Mouse (Mus musculus) liver, adult 2 months (tissue): ENCODE results near the gene Nkiras2.

ENCODE experiments used
- CTCF ChIP-seq: fragments of 200-500 bp; IDR thresholded peaks from 2 replicates; pipeline ENCODE4 v1.5.1; 2011; ENCODE audit warnings: low read depth, low read length, control low read depth
- POLR2A ChIP-seq: fragments of 200-500 bp; IDR thresholded peaks from 2 replicates; pipeline ENCODE4 v1.6.1; 2011; ENCODE audit warnings: low read length, control low read depth; ENCODE audit not compliant: insufficient read depth; ENCODE audit errors: extremely low read depth

- TF ChIP-seq POLR2A (no peak), CTCF (no peak)
Measured at GRCm38 (mm10) chr11:100625754-100626700, 7.0 kb downstream of the Nkiras2 start.
